Mouse (Mus musculus) layer of hippocampus, adult 8-10 months (tissue): ENCODE measurements around the gene Gcg. TPM values are rescaled to one million over a fixed set of nuclear protein-coding genes. Genes with fewer than 3 reads are reported as not detected.

Source experiments
- DNase-seq, 2 experiments: peaks; one replicate each; pipeline ENCODE4 v3.0.0; 2022; ENCODE audit warnings: low spot score in 2 of 2
- total RNA-seq, 4 experiments: library from RNA; stranded (reverse); gene quantifications; 2 replicates each; pipeline ENCODE4 v1.2.4; 2022

Gcg gene
- total RNA-seq = not detected

GRCm38 (mm10) chr2:62483550-62483949 is at the start of gene Gcg:
Gene Gcg, minus strand, starts transcription at chr2:62483650.
- no peak for DNase-seq

- no peak for DNase-seq
Measured at GRCm38 (mm10) chr2:62531065-62531464, 47.6 kb upstream of the Gcg start.

GRCm38 (mm10) chr2:62526399-62526798 is 42.9 kb upstream of the Gcg start:
- peak; percentile 21 to 35 for DNase-seq

- no peak for DNase-seq
Measured at GRCm38 (mm10) chr2:62517790-62518189, 34.3 kb upstream of the Gcg start.

- no peak for DNase-seq
Measured at GRCm38 (mm10) chr2:62514477-62514876, 31.0 kb upstream of the Gcg start.

GRCm38 (mm10) chr2:62513477-62513876 is 30.0 kb upstream of the Gcg start:
- DNase-seq = peak; percentile 64 to 74

GRCm38 (mm10) chr2:62507130-62507529 is 23.7 kb upstream of the Gcg start:
- DNase-seq = no peak

- no peak for DNase-seq
Measured at GRCm38 (mm10) chr2:62506441-62506840, 23.0 kb upstream of the Gcg start.

GRCm38 (mm10) chr2:62504269-62504796 is 20.9 kb upstream of the Gcg start:
- DNase-seq = no peak

GRCm38 (mm10) chr2:62503326-62503725 is 19.9 kb upstream of the Gcg start:
- DNase-seq = no peak

- no peak for DNase-seq
Measured at GRCm38 (mm10) chr2:62502516-62502915, 19.1 kb upstream of the Gcg start.

GRCm38 (mm10) chr2:62498821-62499220 is 15.4 kb upstream of the Gcg start:
- no peak for DNase-seq

- DNase-seq = no peak
Measured at GRCm38 (mm10) chr2:62498086-62498485, 14.6 kb upstream of the Gcg start.

GRCm38 (mm10) chr2:62497333-62498002 is 14.0 kb upstream of the Gcg start:
- DNase-seq = no peak

- DNase-seq = no peak
Measured at GRCm38 (mm10) chr2:62495407-62495806, 12.0 kb upstream of the Gcg start.

- DNase-seq = no peak
Measured at GRCm38 (mm10) chr2:62489832-62490231, 6.4 kb upstream of the Gcg start.

GRCm38 (mm10) chr2:62484906-62485305 is 1.5 kb upstream of the Gcg start:
- no peak for DNase-seq

- no peak for DNase-seq
Measured at GRCm38 (mm10) chr2:62480285-62481198, 2.9 kb downstream of the Gcg start.

- no peak for DNase-seq
Measured at GRCm38 (mm10) chr2:62469551-62469950, 13.9 kb downstream of the Gcg start.

- no peak for DNase-seq
Measured at GRCm38 (mm10) chr2:62463287-62463686, 20.2 kb downstream of the Gcg start.

GRCm38 (mm10) chr2:62462174-62462573 is 21.3 kb downstream of the Gcg start:
- no peak for DNase-seq

GRCm38 (mm10) chr2:62460815-62461450 is 22.5 kb downstream of the Gcg start:
- no peak for DNase-seq
